Mouse (Mus musculus) liver, embryonic 15.5 days (tissue): ENCODE data around the gene Ext2. TPM values are rescaled to one million over a fixed set of nuclear protein-coding genes. Genes with fewer than 3 reads are reported as not detected.

Experiments used
- ATAC-seq: fragments of 200-750 bp; cut with Nextera tagmentation; 2 replicates; pipeline ENCODE4 v1.8.0; 2017; ENCODE audit warnings: moderate number of reproducible peaks, mild to moderate bottlenecking, moderate library complexity; ENCODE audit not compliant: insufficient read depth
- H3K27ac ChIP-seq: fragments of 300-500 bp; sonication (generic); replicated peaks from 2 replicates; pipeline ENCODE4 v1.5.1; 2015; ENCODE audit warnings: mild to moderate bottlenecking, inconsistent platforms
- H3K27me3 ChIP-seq: fragments of 300-500 bp; sonication (generic); 2 replicates; pipeline ENCODE4 v1.6.1; 2015; ENCODE audit warnings: mild to moderate bottlenecking, inconsistent platforms
- H3K36me3 ChIP-seq: fragments of 300-500 bp; sonication (generic); replicated peaks from 2 replicates; pipeline ENCODE4 v1.6.1; 2015; ENCODE audit warnings: moderate library complexity, mild to moderate bottlenecking, inconsistent platforms
- H3K4me1 ChIP-seq: fragments of 300-500 bp; sonication (generic); replicated peaks from 2 replicates; pipeline ENCODE4 v1.6.1; 2015; ENCODE audit warnings: inconsistent platforms
- H3K4me2 ChIP-seq: fragments of 300-500 bp; sonication (generic); 2 replicates; pipeline ENCODE4 v1.6.1; 2015; ENCODE audit warnings: moderate library complexity, mild to moderate bottlenecking, inconsistent platforms
- H3K4me3 ChIP-seq: fragments of 300-500 bp; sonication (generic); replicated peaks from 2 replicates; pipeline ENCODE4 v1.5.1; 2015; ENCODE audit warnings: mild to moderate bottlenecking, inconsistent platforms
- H3K9ac ChIP-seq: fragments of 300-500 bp; sonication (generic); 2 replicates; pipeline ENCODE4 v1.6.1; 2015; ENCODE audit warnings: moderate library complexity, mild to moderate bottlenecking, inconsistent platforms
- H3K9me3 ChIP-seq: fragments of 300-500 bp; sonication (generic); replicated peaks from 2 replicates; pipeline ENCODE4 v1.6.1; 2016; ENCODE audit warnings: inconsistent platforms
- WGBS: fragments of 180-500 bp; shearing (Covaris S2); methylation state at CpG from one replicate; pipeline ENCODE4 v1.1.7; 2015; ENCODE audit warnings: mixed read lengths; ENCODE audit not compliant: insufficient replicate concordance; 5-methylcytosine and 5-hydroxymethylcytosine counted together
- polyA plus RNA-seq: library from polyadenylated mRNA; unstranded; fragments of >200 nt; fragmentation: Nextera tagmentation; extraction: Ambion mirVana; gene quantifications from 2 replicates; pipeline ENCODE4 v1.2.1, GENCODE M21; 2015

The Ext2 gene
- polyA plus RNA-seq, 1 experiment from 2014 or later = 27.3 TPM

GRCm38 (mm10) chr2:93706407-93706806 lies 116.0 kb downstream of the Ext2 start:
- ATAC-seq = no peak
- 67% methylated on average over 2 of the region's 2 CpGs for WGBS
- 0 out of 2 replicates have a peak, but pooled peaks cover 2% of the 10 kb centered on the region for H3K36me3 ChIP-seq
- H3K9ac ChIP-seq = no peak overlapping the region
- H3K4me2 ChIP-seq = no peak overlapping the region
- H3K9me3 ChIP-seq = no peaks in the 10 kb centered on the region
- H3K27me3 ChIP-seq = no peaks in the 10 kb centered on the region
- H3K4me1 ChIP-seq = no peaks in the 10 kb centered on the region
- no peak overlapping the region for H3K4me3 ChIP-seq
- no peak overlapping the region for H3K27ac ChIP-seq

GRCm38 (mm10) chr2:93704195-93704594 lies 118.2 kb downstream of the Ext2 start:
- H3K9ac ChIP-seq = no peak overlapping the region
- H3K36me3 ChIP-seq = 0 out of 2 replicates have a peak, but pooled peaks cover 2% of the 10 kb centered on the region
- no peaks in the 10 kb centered on the region for H3K27me3 ChIP-seq
- H3K4me1 ChIP-seq = no peaks in the 10 kb centered on the region
- WGBS = 62% methylated on average over 4 of the region's 4 CpGs
- no peak overlapping the region for H3K4me2 ChIP-seq
- no peaks in the 10 kb centered on the region for H3K9me3 ChIP-seq
- no peak overlapping the region for H3K4me3 ChIP-seq
- ATAC-seq = no peak
- H3K27ac ChIP-seq = no peak overlapping the region

- no peak for ATAC-seq
Measured at GRCm38 (mm10) chr2:93702936-93703926, 119.1 kb downstream of the Ext2 start.

GRCm38 (mm10) chr2:93699346-93699745 lies 123.0 kb downstream of the Ext2 start:
- ATAC-seq = no peak
- WGBS = 72% methylated on average over 2 of the region's 2 CpGs
- Histone ChIP-seq H3K4me3 (no peak overlapping the region), H3K4me2 (no peak overlapping the region), H3K9ac (no peak overlapping the region), H3K36me3 (0 out of 2 replicates have a peak, but pooled peaks cover 2% of the 10 kb centered on the region), H3K27me3 (no peaks in the 10 kb centered on the region), H3K9me3 (no peaks in the 10 kb centered on the region), H3K4me1 (0 out of 2 replicates have a peak, but pooled peaks cover 7% of the 10 kb centered on the region), H3K27ac (no peak overlapping the region)

More at GRCm38 (mm10) chr2:93702936-93703926, 119.1 kb downstream of the Ext2 start:
- Histone ChIP-seq H3K27ac (no peak overlapping the region), H3K4me1 (no peaks in the 10 kb centered on the region), H3K27me3 (no peaks in the 10 kb centered on the region), H3K36me3 (0 out of 2 replicates have a peak, but pooled peaks cover 2% of the 10 kb centered on the region), H3K9me3 (no peaks in the 10 kb centered on the region), H3K4me3 (no peak overlapping the region), H3K4me2 (no peak overlapping the region), H3K9ac (no peak overlapping the region)
- WGBS = 78% methylated on average over 19 of the region's 19 CpGs

GRCm38 (mm10) chr2:93696181-93696641 lies 126.2 kb downstream of the Ext2 start:
- Histone ChIP-seq H3K9me3 (no peaks in the 10 kb centered on the region), H3K4me3 (no peak overlapping the region), H3K4me1 (0 out of 2 replicates have a peak, but pooled peaks cover 7% of the 10 kb centered on the region), H3K27me3 (no peaks in the 10 kb centered on the region), H3K4me2 (no peak overlapping the region), H3K27ac (no peak overlapping the region), H3K9ac (no peak overlapping the region), H3K36me3 (no peaks in the 10 kb centered on the region)
- WGBS = 35% methylated on average over 10 of the region's 10 CpGs
- ATAC-seq = no peak

- H3K36me3 ChIP-seq = no peaks in the 10 kb centered on the region
- no peak for ATAC-seq
- no peak overlapping the region for H3K9ac ChIP-seq
- no peak overlapping the region for H3K27ac ChIP-seq
- no peak overlapping the region for H3K4me3 ChIP-seq
- 0 out of 2 replicates have a peak, but pooled peaks cover 7% of the 10 kb centered on the region for H3K4me1 ChIP-seq
- WGBS = 66% methylated on average over 4 of the region's 4 CpGs
- H3K4me2 ChIP-seq = no peak overlapping the region
- H3K27me3 ChIP-seq = no peaks in the 10 kb centered on the region
- H3K9me3 ChIP-seq = no peaks in the 10 kb centered on the region
Measured at GRCm38 (mm10) chr2:93693101-93693500, 129.3 kb downstream of the Ext2 start.

GRCm38 (mm10) chr2:93690064-93690930 lies 132.1 kb downstream of the Ext2 start:
- Histone ChIP-seq H3K4me1 (no peaks in the 10 kb centered on the region), H3K27me3 (no peaks in the 10 kb centered on the region), H3K4me3 (no peak overlapping the region), H3K36me3 (no peaks in the 10 kb centered on the region), H3K27ac (no peak overlapping the region), H3K9ac (no peak overlapping the region), H3K9me3 (no peaks in the 10 kb centered on the region), H3K4me2 (no peak overlapping the region)
- WGBS = 65% methylated on average over 9 of the region's 9 CpGs
- ATAC-seq = no peak

- 61% methylated on average over 8 of the region's 8 CpGs for WGBS
- no peaks in the 10 kb centered on the region for H3K9me3 ChIP-seq
- no peaks in the 10 kb centered on the region for H3K4me1 ChIP-seq
- no peaks in the 10 kb centered on the region for H3K27me3 ChIP-seq
- no peak overlapping the region for H3K4me2 ChIP-seq
- no peak overlapping the region for H3K27ac ChIP-seq
- no peak overlapping the region for H3K9ac ChIP-seq
- no peak for ATAC-seq
- H3K4me3 ChIP-seq = no peak overlapping the region
- no peaks in the 10 kb centered on the region for H3K36me3 ChIP-seq
Measured at GRCm38 (mm10) chr2:93683674-93684073, 138.7 kb downstream of the Ext2 start.

- Histone ChIP-seq H3K36me3 (no peaks in the 10 kb centered on the region), H3K27ac (no peak overlapping the region), H3K27me3 (no peaks in the 10 kb centered on the region), H3K4me3 (no peak overlapping the region), H3K9me3 (no peaks in the 10 kb centered on the region), H3K4me1 (no peaks in the 10 kb centered on the region), H3K9ac (no peak overlapping the region), H3K4me2 (no peak overlapping the region)
- ATAC-seq = peak; percentile 42
- 42% methylated on average over 7 of the region's 7 CpGs for WGBS
Measured at GRCm38 (mm10) chr2:93682601-93683202, 139.7 kb downstream of the Ext2 start.

GRCm38 (mm10) chr2:93681321-93681720 lies 141.0 kb downstream of the Ext2 start:
- H3K36me3 ChIP-seq = no peaks in the 10 kb centered on the region
- no peak overlapping the region for H3K27ac ChIP-seq
- WGBS = 40% methylated on average over 5 of the region's 5 CpGs
- no peaks in the 10 kb centered on the region for H3K27me3 ChIP-seq
- no peak overlapping the region for H3K4me2 ChIP-seq
- H3K9me3 ChIP-seq = no peaks in the 10 kb centered on the region
- no peaks in the 10 kb centered on the region for H3K4me1 ChIP-seq
- H3K4me3 ChIP-seq = no peak overlapping the region
- ATAC-seq = no peak
- H3K9ac ChIP-seq = no peak overlapping the region
